Mouse (Mus musculus): ENCODE data around the gene B3gnt3.

The B3gnt3 gene

DNA sequence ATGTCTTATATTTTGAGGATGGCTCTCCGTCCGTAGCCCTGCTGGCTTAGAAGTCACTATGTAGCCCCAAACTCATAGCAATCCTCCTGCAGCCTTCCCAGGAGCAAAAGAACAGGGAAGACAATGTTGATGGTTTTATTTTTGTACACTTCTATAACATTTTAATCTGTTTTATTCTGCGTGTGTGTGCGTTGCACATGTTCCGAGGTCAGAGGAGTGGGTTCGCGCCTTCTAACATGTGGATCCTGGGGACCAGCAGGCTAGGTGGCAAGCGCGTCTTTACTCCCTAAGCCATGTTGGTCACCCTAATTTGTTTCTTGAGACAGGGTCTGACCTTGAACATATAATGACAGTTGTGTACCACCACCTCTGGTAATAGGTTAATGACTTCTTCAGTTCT is 24.8 kb downstream of the B3gnt3 start:
- DNase-seq = no peak

DNA sequence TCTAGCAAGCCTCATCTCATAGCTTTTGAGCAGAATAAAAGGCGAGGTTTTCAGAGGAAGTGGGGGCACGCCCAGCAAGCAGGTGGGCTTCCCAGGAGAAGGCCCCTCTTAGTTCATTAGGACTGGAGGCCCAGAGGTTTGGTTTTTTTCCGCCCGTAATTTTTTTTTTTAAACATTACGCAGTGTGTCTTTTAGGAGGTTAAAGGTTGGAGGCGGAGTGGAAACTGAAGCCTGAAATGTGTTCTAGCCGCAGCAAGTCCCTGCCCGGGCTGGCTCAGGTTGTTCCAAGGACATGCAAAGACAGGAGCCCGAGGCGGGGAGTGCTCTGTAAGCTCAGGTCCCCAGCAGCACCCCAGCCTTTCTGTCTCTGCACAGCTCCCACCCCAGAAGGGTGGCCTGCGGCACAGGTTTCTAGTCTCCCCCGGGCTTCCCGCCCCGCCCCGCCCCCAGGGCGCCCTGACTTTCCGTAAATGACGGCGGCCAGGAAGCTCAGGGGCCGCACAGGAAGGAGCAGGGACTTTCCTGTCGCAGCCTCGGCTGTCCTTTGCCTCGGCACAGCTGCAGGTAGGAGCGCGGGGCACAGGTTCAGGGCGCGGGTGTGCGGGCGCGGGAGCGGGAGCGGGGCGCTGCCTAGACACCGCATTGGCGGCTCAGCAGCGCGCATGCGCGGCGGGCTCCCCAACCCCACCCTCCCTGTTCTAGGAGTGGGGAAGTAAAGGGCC is 25.4 kb downstream of the B3gnt3 start, which contains the start of gene Jak3:
Jak3 (plus strand) TSS at position 277 of the 722 bp plus-strand sequence.
- peak; percentile 53 for DNase-seq

DNA sequence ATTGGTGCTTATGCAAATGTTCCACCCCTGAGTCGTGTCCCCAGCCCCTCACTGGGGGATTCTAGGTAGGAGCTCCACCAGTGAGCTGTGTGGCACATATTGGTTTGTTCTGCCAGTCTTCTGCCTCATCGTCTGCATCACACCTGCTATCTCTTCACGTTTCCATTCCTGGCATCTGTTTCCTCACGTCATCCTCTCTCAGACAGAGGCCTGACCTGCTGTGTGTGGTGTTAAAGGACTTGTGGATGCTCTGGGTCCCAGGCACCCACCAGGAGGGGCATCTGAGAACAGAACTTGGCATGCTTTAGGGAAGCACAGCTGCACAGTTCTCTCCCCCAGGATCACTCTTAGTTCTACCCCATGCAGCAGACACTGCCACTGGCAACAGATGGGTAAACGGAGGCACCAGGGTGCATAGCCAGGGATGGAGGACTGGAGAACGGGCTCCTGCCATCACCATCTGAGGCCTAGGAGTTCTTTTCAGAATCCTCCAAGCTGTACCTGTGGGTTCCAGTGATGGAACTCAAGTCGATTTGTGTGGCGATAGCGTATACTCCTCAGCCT is 26.1 kb downstream of the B3gnt3 start:
- no peak for DNase-seq

DNA sequence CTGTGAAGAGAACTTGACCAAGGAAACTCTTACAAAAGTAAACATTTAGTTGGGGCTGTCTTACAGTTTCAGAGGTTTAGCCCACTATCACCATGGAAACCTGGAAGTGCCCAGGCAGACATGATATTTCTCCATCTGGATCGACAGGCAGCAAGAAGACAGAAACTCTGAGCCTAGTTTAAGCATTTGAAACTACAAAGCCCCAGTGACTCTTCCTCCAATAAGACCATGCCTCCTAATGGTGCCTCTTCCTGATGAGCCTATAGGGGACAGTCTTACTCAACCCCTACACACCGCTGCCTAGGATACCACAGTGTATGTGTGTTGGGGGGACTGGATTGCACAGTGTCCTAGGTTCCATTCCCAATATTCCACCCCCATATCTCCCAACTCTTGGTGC is 27.5 kb downstream of the B3gnt3 start:
- DNase-seq = no peak

DNA sequence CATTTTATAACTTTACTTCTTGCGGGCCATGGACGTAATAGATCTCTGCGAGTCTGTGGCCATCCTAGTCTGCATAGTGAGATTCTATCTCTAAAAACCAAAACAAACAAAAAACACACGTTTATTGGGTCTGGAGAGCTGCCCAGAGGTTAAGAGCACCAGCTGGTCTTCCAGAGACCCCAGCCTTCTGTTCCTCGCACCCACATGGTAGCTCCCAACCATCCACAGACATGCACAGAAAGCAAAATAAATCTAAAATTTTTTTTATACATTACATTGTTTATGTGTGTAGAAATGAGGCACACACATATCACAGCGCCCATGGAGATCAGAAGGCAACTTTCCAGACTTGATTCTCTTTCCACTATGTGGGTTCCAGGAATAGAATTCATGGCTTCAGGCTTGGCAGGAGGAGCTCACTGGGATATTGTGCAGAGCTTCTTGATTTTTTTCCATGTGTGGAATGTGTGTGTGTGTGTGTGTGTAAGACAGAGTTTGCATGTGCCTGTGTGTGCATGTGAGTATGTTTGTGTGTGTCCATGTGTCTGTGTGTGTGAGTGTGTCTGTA is 29.3 kb downstream of the B3gnt3 start:
- no peak for DNase-seq

DNA sequence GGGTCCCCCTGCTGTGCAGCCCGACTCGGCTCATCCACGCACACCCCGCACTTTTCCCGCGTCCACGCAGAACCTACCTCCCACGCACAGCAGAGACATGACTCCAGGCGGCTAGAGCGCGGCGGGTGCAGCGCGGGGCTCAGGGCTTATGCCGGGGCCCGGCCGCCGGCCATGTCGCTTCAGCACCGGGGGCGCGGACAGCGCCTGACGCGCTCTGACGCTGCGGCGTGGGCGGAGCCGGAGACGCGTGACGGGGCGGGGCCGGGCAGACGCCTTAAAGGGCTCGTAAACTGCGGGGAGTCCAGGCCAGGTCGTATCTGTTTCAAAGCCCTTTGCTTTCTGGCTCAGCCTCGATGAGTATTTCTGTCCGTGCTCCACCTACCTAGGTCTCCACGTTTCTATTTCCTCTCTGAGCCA is 30.0 kb downstream of the B3gnt3 start, which contains the start of gene Unc13a:
Unc13a (minus strand) TSS at position 209 of the 417 bp plus-strand sequence.
- peak; percentile 94 for DNase-seq

DNA sequence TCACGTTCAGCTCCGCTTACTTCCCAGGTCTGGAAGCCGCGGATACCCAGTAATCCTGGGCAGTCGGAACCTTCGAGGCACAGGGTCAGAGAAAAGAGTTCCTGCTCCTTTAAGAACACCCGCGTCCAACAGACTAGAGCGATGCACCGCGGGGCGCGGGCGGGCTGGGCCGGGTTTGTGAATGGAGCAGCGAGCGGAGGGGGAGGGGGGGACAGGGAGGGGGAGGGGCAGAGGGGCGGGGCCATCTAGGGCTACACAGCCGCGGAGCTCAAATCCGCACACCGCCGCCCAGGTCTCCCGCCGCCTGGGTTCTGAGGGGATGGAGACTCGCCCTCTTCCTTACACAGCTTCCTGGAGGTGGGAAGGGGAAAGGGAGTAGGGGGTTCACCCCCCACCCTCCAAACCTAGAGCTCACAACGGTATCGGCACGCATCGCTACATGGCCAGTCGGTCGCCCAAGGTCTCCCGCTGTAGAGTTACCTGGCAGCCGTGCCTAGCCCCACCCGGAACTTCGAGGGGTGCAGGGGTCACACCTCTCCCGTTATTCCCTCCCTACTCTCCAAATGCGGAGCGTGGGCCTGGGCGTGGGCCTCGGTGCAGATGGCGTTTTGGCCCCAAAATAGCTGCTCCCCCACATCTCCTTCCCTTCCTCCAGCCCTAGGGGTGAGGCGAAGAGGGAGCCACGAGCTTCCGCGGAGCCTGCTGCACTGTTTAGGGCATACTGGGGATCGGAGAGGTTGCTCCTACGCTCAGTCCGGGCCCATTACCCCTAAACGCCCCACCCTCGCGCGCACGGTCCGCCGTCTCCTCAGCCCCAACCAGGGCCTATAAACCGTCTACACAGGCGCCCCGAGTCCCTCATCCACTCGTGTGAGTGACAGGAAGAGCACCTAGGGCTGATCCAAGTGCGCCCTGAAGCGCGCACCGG is 30.7 kb downstream of the B3gnt3 start:
- peak; percentile 77 for DNase-seq

DNA sequence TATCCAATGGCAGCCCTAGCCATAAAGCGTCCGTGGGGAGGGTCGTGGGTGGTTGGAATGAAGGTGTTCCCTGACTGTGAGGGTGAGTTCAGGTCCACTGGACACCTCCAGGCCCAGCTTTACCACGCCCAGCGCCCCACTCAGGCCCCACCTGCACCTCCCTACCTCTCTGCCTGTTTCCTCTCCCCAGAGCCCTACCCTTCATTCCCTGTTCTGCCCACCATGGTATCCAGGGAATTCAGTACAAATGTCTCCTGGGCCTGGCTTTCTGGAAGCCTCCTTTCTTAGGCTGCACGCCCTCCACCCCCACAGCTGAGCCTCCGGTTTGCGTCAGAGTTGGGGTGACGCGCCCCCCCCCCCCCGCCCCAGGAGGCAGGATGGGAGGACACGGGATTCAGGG is 31.4 kb downstream of the B3gnt3 start:
- DNase-seq = no peak

DNA sequence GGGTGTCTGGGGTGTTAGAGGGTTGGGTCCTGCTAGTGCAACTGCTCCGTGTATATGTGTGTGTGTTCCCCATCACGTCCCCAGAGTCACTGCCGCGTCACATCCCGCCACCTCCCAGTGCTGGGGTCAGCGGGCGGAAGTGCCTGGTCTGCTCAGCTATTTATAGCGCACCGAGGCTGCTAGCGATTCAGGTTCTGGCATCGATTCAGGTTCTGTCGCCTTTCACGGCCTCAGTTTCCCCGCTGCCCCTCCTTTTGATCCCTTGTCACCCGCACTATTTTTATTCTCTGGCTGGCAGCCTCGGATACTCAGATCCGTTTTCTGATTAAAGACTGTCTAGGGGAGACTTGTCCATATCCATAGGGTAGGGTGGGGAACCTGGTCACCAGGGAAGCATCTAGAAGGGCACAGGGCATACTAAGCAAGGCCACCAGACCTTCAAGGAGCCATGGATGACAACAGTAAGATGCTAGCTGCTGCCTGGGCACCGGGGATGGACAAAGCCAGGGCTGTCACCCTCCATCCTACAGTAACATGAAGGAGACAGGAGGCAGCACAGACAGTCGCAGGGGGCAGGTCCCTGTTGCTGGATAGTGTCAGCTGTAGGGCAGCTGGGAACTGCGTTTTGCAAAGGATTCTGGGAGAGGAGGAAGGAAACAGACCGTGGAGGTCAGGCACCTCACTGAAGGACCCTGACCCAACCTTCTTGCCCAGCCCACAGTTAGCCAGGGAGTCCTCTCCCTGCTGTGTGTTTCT is 33.2 kb downstream of the B3gnt3 start:
- peak; percentile 52 for DNase-seq

DNA sequence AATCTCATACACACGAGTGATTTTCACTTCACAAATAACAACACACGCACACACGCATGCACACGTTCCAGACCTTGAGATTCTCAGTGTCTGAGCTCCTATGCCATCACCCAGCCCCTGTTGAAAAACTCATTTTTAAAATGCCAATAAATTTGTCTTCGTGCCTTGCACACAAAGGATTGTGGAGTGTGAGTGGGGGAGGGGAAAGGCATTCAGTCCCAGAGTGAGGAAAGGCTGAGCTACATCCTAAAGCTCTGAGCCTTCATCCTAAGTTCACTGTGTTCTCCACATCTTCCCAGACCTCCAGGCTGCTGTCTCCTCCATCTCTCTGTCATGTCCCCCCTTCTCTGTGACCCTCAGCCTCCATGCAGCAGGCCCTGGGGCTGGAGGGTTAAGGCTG is 34.3 kb downstream of the B3gnt3 start:
- no peak for DNase-seq

DNA sequence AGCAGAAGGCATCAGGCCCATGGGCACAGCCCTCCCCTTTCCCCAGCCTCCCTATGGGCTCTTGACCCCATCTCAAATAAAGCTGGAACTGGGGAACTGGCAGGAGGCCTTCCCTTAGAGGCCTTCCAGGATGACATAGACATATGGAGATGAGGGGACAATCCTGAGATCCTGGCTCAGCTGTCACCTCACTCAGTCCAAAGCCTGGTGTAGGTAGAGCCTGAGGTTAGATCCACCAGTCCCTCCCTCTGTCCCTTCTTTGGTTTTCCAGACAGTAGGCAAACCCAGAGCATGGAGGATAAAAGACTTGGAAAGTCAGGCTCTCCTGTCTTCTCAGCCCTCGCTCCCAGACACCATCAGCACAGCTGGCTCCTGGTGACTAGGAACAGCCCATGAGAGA is 34.7 kb downstream of the B3gnt3 start:
- DNase-seq = no peak

DNA sequence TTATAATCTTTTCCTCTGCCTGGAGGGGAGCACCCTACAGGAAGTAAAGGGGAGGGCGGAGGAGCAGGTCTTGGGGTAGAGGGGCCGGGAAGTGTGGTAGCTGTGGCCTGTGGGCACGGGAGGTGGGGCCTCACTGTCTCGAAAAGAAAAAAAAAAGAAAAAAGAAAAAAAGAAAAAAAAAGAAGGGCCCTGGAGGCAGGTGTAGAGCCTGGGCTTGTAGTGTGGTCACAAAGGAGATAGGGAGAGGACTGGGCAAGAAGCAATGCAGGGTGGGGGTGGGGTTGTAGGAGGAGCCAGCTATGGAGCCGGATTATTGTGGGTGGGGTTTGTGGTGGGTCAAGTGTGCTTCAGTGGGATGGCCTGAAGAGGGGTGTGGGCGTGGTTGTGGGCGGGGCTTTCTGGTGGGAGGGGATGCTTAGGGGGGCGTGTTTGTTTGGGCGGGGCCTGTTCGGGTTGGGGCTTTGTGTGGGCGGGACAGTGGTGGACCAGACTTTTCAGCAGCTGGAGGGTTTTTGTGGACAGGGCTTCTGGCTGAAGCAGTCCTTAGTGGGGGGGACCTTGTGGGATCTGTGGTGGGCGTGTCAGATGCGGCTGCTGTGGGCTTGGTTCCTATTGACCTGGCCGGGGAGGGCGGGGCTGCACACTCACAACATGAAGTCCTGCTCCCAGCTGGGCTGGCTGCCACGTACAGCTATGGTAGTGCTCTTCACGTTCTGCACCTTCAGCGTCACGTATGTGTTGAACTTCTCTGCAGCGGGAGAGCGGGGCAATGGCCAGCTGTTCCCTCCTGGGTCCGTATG is 36.1 kb downstream of the B3gnt3 start:
- DNase-seq = no peak

DNA sequence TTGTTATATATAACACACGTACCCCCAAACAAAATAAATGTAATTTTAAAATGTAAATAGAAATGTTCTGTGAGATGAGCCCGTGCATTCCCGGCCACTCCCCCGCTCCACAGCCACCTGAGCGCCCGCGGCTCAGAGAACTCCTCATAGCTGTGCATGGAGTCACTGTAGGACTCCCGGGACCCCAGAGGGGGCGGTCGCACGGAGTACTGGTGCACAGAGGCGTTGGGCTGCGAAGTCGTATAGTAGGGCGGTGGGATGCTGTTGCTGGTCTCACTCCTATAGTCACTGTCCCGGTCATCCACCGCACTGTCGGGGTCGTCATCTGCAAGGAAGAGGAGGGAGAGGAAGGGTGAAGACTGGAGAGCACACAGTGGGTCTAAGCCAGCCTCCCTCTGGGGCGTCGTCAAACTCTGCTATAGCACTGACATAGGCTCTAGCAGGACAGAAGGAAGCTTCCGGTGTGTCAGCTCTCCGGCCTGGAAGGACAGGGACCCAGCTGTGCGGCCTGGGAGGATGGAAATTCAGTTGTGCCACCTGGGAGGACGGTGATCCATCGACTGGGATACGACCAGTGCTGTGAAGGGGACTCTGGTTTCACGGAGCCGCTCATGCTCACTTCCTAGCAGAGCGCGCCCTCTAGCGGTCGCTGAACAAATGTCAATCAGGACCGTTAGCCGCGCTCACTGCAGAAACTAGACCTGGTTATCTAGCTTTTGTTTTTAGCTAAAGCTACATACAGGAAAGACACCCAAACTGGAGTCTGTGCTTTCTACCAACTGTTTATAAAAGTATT is 41.1 kb downstream of the B3gnt3 start:
- DNase-seq = peak; percentile 90

DNA sequence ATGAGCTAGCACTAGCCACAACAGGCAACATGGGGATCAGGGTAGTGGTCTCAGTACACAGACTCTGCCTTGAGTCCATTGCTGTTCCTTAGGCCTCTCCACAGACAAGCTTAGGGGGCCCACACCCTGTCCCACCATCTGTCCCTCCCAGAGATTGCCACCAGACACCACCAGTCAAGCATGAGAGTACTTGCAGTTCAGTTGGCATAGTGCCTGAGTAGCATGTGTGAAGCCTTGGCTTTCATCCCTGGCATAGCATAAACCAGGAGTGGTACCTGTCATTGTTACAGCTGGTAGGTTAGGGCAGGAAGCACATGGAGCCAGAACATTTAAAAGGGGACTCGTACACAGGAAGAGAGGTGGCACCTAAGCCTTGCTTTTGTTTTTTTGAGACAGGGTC is 41.8 kb downstream of the B3gnt3 start:
- DNase-seq = no peak

DNA sequence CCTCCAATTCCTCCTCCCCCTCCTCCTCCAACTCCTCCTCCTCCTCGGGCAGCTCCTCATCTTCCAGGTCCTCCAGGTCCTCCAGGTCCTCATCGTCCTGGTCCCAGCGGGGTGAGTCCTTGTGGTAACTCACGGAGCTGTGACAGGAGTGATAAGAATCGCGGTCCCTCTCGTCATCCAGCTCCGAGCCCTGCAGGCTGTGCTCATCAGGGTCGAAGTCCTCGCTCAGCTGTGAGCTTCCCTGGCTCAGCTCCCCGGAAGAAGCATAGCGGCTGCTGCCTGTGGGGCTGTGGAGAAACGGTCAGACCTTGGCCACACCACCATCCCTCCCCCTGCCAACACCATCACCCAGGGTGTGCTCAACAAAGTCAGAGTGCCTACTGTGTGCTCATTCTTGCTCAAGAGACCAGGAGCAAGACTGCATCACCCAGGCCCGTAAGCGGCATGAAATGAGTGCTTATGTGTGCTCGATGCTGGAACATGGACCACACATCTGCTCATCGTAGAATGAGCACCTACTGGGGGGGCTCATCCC is 43.0 kb downstream of the B3gnt3 start:
- DNase-seq = no peak

DNA sequence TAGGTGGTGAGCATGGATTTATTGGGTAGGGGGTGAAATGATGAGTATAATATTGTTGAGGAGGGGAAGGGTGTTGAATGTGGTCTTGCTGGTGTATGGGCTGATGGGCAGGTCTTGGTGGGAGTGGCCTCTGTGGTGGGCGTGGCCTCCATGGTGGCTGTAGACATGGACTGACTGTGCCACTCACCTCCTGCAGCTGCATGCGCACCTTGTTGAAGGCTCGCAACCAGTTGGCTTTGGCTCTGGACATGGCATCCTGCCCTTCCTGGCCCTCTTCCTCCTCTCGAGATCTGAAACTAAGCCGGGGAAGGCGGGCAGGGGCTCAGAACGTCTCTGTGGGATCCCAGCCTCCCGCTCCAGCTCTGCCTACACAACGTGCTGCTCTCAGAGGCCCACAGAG is 43.8 kb downstream of the B3gnt3 start:
- DNase-seq = no peak

DNA sequence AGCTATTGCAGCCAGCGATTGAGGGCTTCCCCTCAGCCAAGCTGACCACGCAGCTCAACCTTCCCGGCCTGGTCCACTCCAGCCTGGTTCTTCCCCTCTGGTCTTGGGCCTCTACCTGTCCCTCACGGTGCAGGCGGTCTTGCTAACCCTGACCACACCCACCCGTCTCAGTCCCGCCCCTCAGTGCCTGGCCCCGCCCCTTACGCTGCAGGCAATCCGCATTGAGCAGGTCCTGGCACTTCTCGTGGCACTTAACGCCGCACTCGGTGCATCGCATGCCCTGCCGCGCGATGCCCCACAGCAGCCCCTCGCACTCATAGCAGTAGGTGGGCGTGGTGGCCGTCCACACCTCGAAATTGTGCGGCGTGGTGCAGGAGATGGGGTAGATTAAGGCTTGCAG is 47.0 kb downstream of the B3gnt3 start:
- DNase-seq = no peak

DNA sequence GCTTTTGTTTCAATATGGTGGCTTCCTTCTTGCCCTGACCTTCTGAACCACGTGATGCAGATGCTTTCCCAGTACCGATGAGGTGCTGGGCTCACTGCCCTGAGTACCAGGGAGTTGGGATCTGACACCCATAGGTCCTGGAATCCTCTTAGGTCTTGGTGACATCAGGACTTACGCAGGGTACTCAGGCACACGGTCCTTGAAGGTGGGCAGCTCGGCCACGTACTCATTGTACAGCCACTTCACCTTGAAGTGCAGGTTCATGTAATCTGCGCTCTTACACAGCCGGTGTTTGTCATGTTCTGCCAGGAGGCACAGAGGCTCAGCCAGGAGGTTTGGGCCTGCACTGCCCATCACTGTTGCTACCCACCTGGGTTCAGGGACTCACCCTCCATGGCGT is 56.1 kb downstream of the B3gnt3 start:
- DNase-seq = no peak
